In the genomic region with DNA sequence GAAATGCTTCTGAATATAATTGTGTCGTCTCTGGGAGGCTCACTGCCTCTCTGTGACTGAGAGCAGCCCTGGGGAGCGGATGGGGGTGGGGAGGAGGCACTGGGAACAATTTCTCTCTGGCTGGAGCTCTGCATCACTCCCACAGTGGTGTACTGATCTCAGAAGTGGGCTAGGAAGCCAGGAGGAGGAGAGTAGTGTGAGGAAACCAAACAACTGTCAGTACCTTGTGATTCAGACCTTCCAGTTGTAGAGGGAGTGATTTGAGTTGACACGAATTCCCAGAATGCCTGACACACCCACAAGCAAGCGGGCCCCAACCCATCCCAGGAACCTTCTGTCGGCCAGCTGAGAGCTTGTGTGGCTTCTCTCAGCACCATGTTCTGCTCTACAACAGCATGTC, we compare ENCODE assay signal across 10 mouse cellular contexts. TPM values are rescaled to one million over a fixed set of nuclear protein-coding genes. Genes with fewer than 3 reads are reported as not detected.
DNase-seq lines count a peak whose midpoint lies in the region; ATAC-seq and TF ChIP-seq lines count a peak whose summit lies in the region.
"Had no signal": no experiment of that assay in that cellular context is flagged by ENCODE, and none has a peak within 500 bp of the region (broad histone marks: within the 10 kb centered on the region; RNA-seq: fewer than 3 reads in every experiment).

No protein-coding gene starts in this region.

- TF ChIP-seq CTCF in embryonic fibroblast, embryonic 13.5 days (IDR thresholded peaks at IDR 0.05; ENCODE audit: borderline replicate concordance, insufficient read depth, low read length): no peak

- no peak overlapping the region for H3K4me2 ChIP-seq in forebrain, embryonic 13.5 days
- H3K4me2 ChIP-seq: limb, embryonic 12.5 days had no signal

- DNase-seq in layer of hippocampus, adult 9-11 months: peak; percentile 18
- no peak for DNase-seq in layer of hippocampus, postnatal 10 days (ENCODE audit: low spot score in 2 of 2)
- peak; percentile 68 for DNase-seq in Muller cell, postnatal 12 days (ENCODE audit: inconsistent ontology term)
- peak; percentile 4 for DNase-seq in lung, postnatal 10 days
- DNase-seq in gastrocnemius, postnatal 25 days: no peak
- DNase-seq: cerebellum, adult 9-11 months; gastrocnemius, postnatal 10 days had no signal

- 53% methylated on average over 5 of the region's 5 CpGs for WGBS in forebrain, embryonic 13.5 days

- H3K27ac ChIP-seq in embryonic fibroblast, embryonic 13.5 days (ENCODE audit: insufficient read depth, low read length): peak overlapping the region; percentile 59; the same call in 1 of the 2 replicates
- no peak overlapping the region for H3K27ac ChIP-seq in forebrain, embryonic 13.5 days
- H3K27ac ChIP-seq: limb, embryonic 12.5 days had no signal

- no peaks in the 10 kb centered on the region for H3K36me3 ChIP-seq in forebrain, embryonic 13.5 days (ENCODE audit: poor library complexity, severe bottlenecking)
- H3K36me3 ChIP-seq: limb, embryonic 12.5 days had no signal

- H3K4me1 ChIP-seq in embryonic fibroblast, embryonic 13.5 days (ENCODE audit: control insufficient read depth, insufficient read depth, low read length): peaks cover 9% of the 10 kb centered on the region
- no peaks in the 10 kb centered on the region for H3K4me1 ChIP-seq in forebrain, embryonic 13.5 days
- H3K4me1 ChIP-seq: limb, embryonic 12.5 days had no signal

- no peak overlapping the region for H3K9ac ChIP-seq in forebrain, embryonic 13.5 days
- H3K9ac ChIP-seq: limb, embryonic 12.5 days had no signal

- H3K4me3 ChIP-seq in embryonic fibroblast, embryonic 13.5 days (ENCODE audit: insufficient read depth, low read length): no peak overlapping the region
- H3K4me3 ChIP-seq in forebrain, embryonic 13.5 days: no peak overlapping the region
- H3K4me3 ChIP-seq: limb, embryonic 12.5 days had no signal

- no peak for TF ChIP-seq POLR2A in embryonic fibroblast, embryonic 13.5 days (IDR thresholded peaks at IDR 0.05; ENCODE audit: low read depth, low read length)

- ATAC-seq in forebrain, embryonic 13.5 days: no peak

- no peaks in the 10 kb centered on the region for H3K27me3 ChIP-seq in forebrain, embryonic 13.5 days
- H3K27me3 ChIP-seq: limb, embryonic 12.5 days had no signal

- H3K9me3 ChIP-seq in forebrain, embryonic 13.5 days (replicated peaks): no peaks in the 10 kb centered on the region
- H3K9me3 ChIP-seq: limb, embryonic 12.5 days had no signal

RNA-seq across cellular contexts. Expression of a gene that starts 12.1 kb away (rescaled TPM):
- 10 to 100 TPM; 42.1 to 52.3 TPM for total RNA-seq in layer of hippocampus, postnatal 10 days (2021)
- 33.4 and 40.7 TPM in 2 replicates for polyA plus RNA-seq in embryonic fibroblast, embryonic 13.5 days (2011; ENCODE audit: insufficient read length, low read depth, missing spikeins)
- 10 to 100 TPM; 27.2 to 31.4 TPM for total RNA-seq in gastrocnemius, postnatal 25 days (2021)
- polyA plus RNA-seq in forebrain, embryonic 13.5 days (2015; fragmentation: Nextera tagmentation; extraction: Ambion mirVana): 25.7 and 32.0 TPM in 2 replicates

Comparison
In these comparisons a context has a peak if more than half of its experiments do, and no peak if none do; other contexts are left out.
1. DNase-seq: peak in layer of hippocampus, adult 9-11 months (single experiment), Muller cell, postnatal 12 days (single experiment) and lung, postnatal 10 days (single experiment); none in layer of hippocampus, postnatal 10 days (0 of 2) and gastrocnemius, postnatal 25 days (single experiment).